Mouse (Mus musculus) testis, adult 2 months (tissue): Measurements from ENCODE around the gene Rab3d. TPM values are rescaled to one million over a fixed set of nuclear protein-coding genes. Genes with fewer than 3 reads are reported as not detected.

Experiments
- H3K27ac ChIP-seq: fragments of 200-500 bp; 2 replicates; pipeline ENCODE4 v1.5.1; 2012; ENCODE audit warnings: low read depth, low read length; ENCODE audit not compliant: control insufficient read depth, insufficient read depth
- H3K27me3 ChIP-seq: fragments of 200-500 bp; 2 replicates; pipeline ENCODE4 v1.6.1; 2012; ENCODE audit warnings: mild to moderate bottlenecking, low read length, moderate library complexity; ENCODE audit not compliant: control insufficient read depth, insufficient read depth
- H3K36me3 ChIP-seq: fragments of 200-500 bp; 2 replicates; pipeline ENCODE4 v1.6.1; 2012; ENCODE audit warnings: mild to moderate bottlenecking, low read length; ENCODE audit not compliant: control insufficient read depth, insufficient read depth
- H3K4me1 ChIP-seq: fragments of 200-500 bp; 2 replicates; pipeline ENCODE4 v1.6.1; 2012; ENCODE audit warnings: low read length; ENCODE audit not compliant: control insufficient read depth, insufficient read depth
- H3K4me3 ChIP-seq: fragments of 200-500 bp; 2 replicates; pipeline ENCODE4 v1.5.1; 2012; ENCODE audit warnings: low read depth, mild to moderate bottlenecking, low read length, moderate library complexity, mixed read lengths; ENCODE audit not compliant: control insufficient read depth
- CTCF ChIP-seq: fragments of 200-500 bp; IDR thresholded peaks from 2 replicates; pipeline ENCODE4 v1.5.1; 2012; ENCODE audit warnings: low read depth, mild to moderate bottlenecking, inconsistent platforms, low read length, moderate library complexity; ENCODE audit not compliant: control insufficient read depth, insufficient read depth, insufficient replicate concordance
- POLR2A ChIP-seq: fragments of 200-500 bp; IDR thresholded peaks from 2 replicates; pipeline ENCODE4 v1.6.1; 2012; ENCODE audit warnings: low read depth, mild to moderate bottlenecking, inconsistent platforms, low read length, moderate library complexity; ENCODE audit not compliant: control insufficient read depth
- polyA plus RNA-seq: library from polyadenylated mRNA; depleted of rRNA; stranded (reverse); fragments of >200 nt; gene quantifications from 2 replicates; pipeline ENCODE4 v1.2.3, GENCODE M21; 2012

Gene Rab3d
- polyA plus RNA-seq, 1 experiment, result 21.2 TPM

GRCm38 (mm10) chr9:21950322-21950721, 32.3 kb upstream of the Rab3d start:
- Histone ChIP-seq H3K27me3 (no peaks in the 10 kb centered on the region), H3K4me3 (no peak overlapping the region), H3K27ac (no peak overlapping the region), H3K4me1 (peaks cover 20% of the 10 kb centered on the region), H3K36me3 (no peaks in the 10 kb centered on the region)
- TF ChIP-seq CTCF, result peak; percentile 56; the same call in 1 of the 2 replicates
- TF ChIP-seq POLR2A, result no peak

- Histone ChIP-seq H3K27ac (no peak overlapping the region), H3K27me3 (no peaks in the 10 kb centered on the region), H3K4me3 (no peak overlapping the region), H3K4me1 (peaks cover 26% of the 10 kb centered on the region), H3K36me3 (no peaks in the 10 kb centered on the region)
- TF ChIP-seq CTCF, result no peak
These were observed 30.8 kb upstream of the Rab3d start for GRCm38 (mm10) chr9:21948790-21949189.

GRCm38 (mm10) chr9:21948146-21948545, 30.2 kb upstream of the Rab3d start:
- Histone ChIP-seq H3K27me3 (no peaks in the 10 kb centered on the region), H3K27ac (no peak overlapping the region), H3K4me1 (peaks cover 29% of the 10 kb centered on the region), H3K4me3 (peak overlapping the region; percentile 59), H3K36me3 (no peaks in the 10 kb centered on the region)
- TF ChIP-seq POLR2A (no peak), CTCF (no peak)

- Histone ChIP-seq H3K4me1 (peaks cover 30% of the 10 kb centered on the region), H3K36me3 (no peaks in the 10 kb centered on the region), H3K27ac (no peak overlapping the region), H3K4me3 (peak overlapping the region; percentile 61), H3K27me3 (no peaks in the 10 kb centered on the region)
- TF ChIP-seq CTCF, result no peak
- TF ChIP-seq POLR2A, result no peak
These were observed 29.6 kb upstream of the Rab3d start for GRCm38 (mm10) chr9:21947540-21948130.

- H3K27ac ChIP-seq, result no peak overlapping the region
- no peaks in the 10 kb centered on the region for H3K27me3 ChIP-seq
- H3K4me3 ChIP-seq, result no peak overlapping the region; the same call in 1 of the 2 replicates
- no peaks in the 10 kb centered on the region for H3K36me3 ChIP-seq
- no peak for TF ChIP-seq POLR2A
- TF ChIP-seq CTCF, result no peak
- H3K4me1 ChIP-seq, result peaks cover 30% of the 10 kb centered on the region
These were observed 26.3 kb upstream of the Rab3d start for GRCm38 (mm10) chr9:21944267-21944666.

- Histone ChIP-seq H3K27me3 (no peaks in the 10 kb centered on the region), H3K4me1 (peaks cover 30% of the 10 kb centered on the region), H3K27ac (no peak overlapping the region), H3K36me3 (no peaks in the 10 kb centered on the region), H3K4me3 (no peak overlapping the region; the same call in 1 of the 2 replicates)
- TF ChIP-seq POLR2A (no peak), CTCF (no peak)
These were observed 25.6 kb upstream of the Rab3d start for GRCm38 (mm10) chr9:21943638-21944037.

GRCm38 (mm10) chr9:21943046-21943445, 25.1 kb upstream of the Rab3d start:
- H3K27ac ChIP-seq, result no peak overlapping the region
- no peaks in the 10 kb centered on the region for H3K36me3 ChIP-seq
- H3K4me1 ChIP-seq, result peaks cover 25% of the 10 kb centered on the region
- peak overlapping the region; percentile 12; the same call in 1 of the 2 replicates for H3K4me3 ChIP-seq
- no peak for TF ChIP-seq CTCF
- no peak for TF ChIP-seq POLR2A
- H3K27me3 ChIP-seq, result no peaks in the 10 kb centered on the region
